Mouse (Mus musculus) midbrain, embryonic 10.5 days (tissue): ENCODE measurements at regions not wholly inside any gene's neighbourhood (a gene's known extent, or its start where the extent isn't known, plus 50 kb on each side); places are given as distances from the start of the nearest gene placed in this dataset.
A peak's percentile ranks its signal among the peaks of the same experiment; 100 is the strongest.

Source experiments
- DNase-seq: peaks from one replicate; pipeline ENCODE4 v3.0.0-alpha.2; 2017; ENCODE audit warnings: low spot score
- H3K27ac ChIP-seq: fragments of 300-500 bp; sonication (generic); replicated peaks from 2 replicates; pipeline ENCODE4 v1.5.1; 2016; ENCODE audit warnings: mild to moderate bottlenecking
- H3K27me3 ChIP-seq: fragments of 300-500 bp; sonication (generic); 2 replicates; pipeline ENCODE4 v1.6.1; 2016; ENCODE audit warnings: low read depth, mild to moderate bottlenecking; ENCODE audit not compliant: poor library complexity, severe bottlenecking
- H3K36me3 ChIP-seq: fragments of 300-500 bp; sonication (generic); 2 replicates; pipeline ENCODE4 v1.6.1; 2016; ENCODE audit warnings: mild to moderate bottlenecking, moderate library complexity
- H3K4me1 ChIP-seq: fragments of 300-500 bp; sonication (generic); 2 replicates; pipeline ENCODE4 v1.6.1; 2016
- H3K4me3 ChIP-seq: fragments of 300-500 bp; sonication (generic); 2 replicates; pipeline ENCODE4 v1.5.1; 2016; ENCODE audit warnings: mild to moderate bottlenecking, moderate library complexity
- H3K9me3 ChIP-seq: fragments of 300-500 bp; sonication (generic); replicated peaks from 2 replicates; pipeline ENCODE4 v1.6.1; 2016; ENCODE audit warnings: mild to moderate bottlenecking
- WGBS: fragments of 180-500 bp; shearing (Covaris S2); methylation state at CpG from one replicate; pipeline ENCODE4 v1.1.7; 2016; 5-methylcytosine and 5-hydroxymethylcytosine counted together

DNA sequence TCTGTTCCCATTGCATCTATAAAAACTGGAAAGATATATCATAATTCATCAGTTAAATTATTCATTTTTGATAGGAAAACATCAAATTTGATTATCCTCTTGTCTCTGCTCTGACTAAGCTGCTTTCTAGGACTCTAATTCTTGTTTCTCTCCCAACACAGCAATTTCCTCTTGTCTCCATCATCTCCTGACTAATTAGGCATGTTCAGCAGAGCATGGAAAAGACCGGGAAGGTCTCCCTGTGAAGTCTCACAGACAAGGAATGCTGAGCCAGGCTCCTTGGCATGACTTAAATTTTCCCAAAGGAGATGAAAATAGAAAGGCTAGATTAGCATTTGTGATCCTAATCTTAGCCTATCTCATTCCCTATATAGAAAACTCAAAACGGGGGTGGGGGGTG lies 192.3 kb downstream of the Chrna7 start:
- Histone ChIP-seq H3K27ac (no peak overlapping the region), H3K4me3 (no peak overlapping the region), H3K27me3 (no peaks in the 10 kb centered on the region), H3K9me3 (no peaks in the 10 kb centered on the region), H3K36me3 (no peaks in the 10 kb centered on the region), H3K4me1 (peaks cover 26% of the 10 kb centered on the region)
- WGBS, result 22% methylated on average over 2 of the region's 2 CpGs
- peak; percentile 16 for DNase-seq

DNA sequence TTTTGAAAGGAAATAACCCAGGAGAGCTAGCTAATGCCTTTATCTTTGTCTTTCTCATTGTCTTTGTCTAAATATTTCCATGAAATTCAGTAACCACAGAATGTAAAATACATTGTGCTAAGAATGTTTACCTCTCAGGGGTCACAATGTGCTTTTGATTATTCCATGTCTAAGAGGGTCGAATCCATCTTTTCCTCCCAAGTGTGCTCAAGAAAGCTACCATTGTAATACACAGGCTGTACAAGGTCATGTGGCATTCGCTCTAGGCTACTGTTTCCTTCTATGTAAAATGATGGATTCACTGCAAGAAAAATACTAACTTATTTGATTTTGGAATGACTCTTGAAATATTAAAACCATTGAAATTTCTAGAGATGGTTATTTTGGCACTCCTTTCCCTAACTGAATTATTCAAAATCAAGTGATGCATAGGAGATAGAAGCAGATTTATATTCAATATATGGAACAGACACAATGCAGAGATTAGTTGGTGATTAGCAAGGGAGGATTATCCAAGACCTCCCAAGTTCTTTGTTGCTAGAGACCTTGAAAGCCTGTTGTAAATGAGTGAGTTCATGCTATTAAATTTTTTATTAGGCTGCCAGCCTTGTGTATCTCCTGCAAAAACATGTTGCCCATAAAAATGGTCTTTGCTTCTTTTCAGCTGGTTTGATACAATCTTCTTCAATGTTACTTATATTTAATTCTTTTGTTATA lies 193.4 kb downstream of the Chrna7 start:
- 38% methylated on average over 2 of the region's 2 CpGs for WGBS
- no peaks in the 10 kb centered on the region for H3K27me3 ChIP-seq
- H3K4me3 ChIP-seq, result no peak overlapping the region
- no peaks in the 10 kb centered on the region for H3K9me3 ChIP-seq
- H3K36me3 ChIP-seq, result no peaks in the 10 kb centered on the region
- peaks cover 26% of the 10 kb centered on the region for H3K4me1 ChIP-seq
- no peak for DNase-seq
- no peak overlapping the region for H3K27ac ChIP-seq

DNA sequence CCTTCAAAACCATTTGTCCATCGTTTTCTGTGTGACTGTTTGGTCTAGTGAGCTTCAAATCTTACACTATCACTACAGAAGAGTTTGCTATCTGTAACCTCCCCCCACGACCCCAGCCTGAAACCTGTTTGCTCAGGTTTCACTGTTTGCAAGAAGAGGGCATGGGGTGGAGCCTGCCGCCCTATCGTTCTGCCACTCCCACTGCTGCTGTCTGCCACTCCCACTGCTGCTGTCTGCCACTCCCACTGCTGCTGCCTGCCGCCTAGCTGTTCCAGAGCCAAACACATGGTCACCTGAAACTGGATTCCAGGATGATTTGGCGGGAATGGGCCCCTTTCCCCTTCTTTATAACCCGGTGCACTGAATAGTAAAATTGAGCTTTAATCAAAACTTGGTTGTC lies 157.6 kb upstream of the A26c2 start:
- Histone ChIP-seq H3K27me3 (no peaks in the 10 kb centered on the region), H3K4me1 (no peaks in the 10 kb centered on the region), H3K36me3 (no peaks in the 10 kb centered on the region), H3K4me3 (no peak overlapping the region), H3K27ac (no peak overlapping the region), H3K9me3 (no peaks in the 10 kb centered on the region)
- WGBS, result 18% methylated on average over 7 of the region's 7 CpGs
- DNase-seq, result no peak
